Mouse (Mus musculus) midbrain, embryonic 16.5 days (tissue): ENCODE data around the gene Ate1. TPM values are rescaled to one million over a fixed set of nuclear protein-coding genes. Genes with fewer than 3 reads are reported as not detected.
"Not testable (repeated sequence)": the region's sequence is repeated elsewhere in the genome, so short reads cannot be mapped to it uniquely, and the experiment has no call there.

Experiments used
- ATAC-seq: fragments of 200-750 bp; cut with Nextera tagmentation; 2 replicates; pipeline ENCODE4 v1.8.0; 2017; ENCODE audit warnings: moderate TSS enrichment
- H3K27ac ChIP-seq: fragments of 300-500 bp; sonication (generic); 2 replicates; pipeline ENCODE4 v1.5.1; 2014; ENCODE audit warnings: mild to moderate bottlenecking, low read length, mixed read lengths
- H3K27me3 ChIP-seq: fragments of 300-500 bp; sonication (generic); 2 replicates; pipeline ENCODE4 v1.6.1; 2014; ENCODE audit warnings: low read depth, low read length, mixed read lengths; ENCODE audit not compliant: control insufficient read depth, insufficient read depth
- H3K36me3 ChIP-seq: fragments of 300-500 bp; sonication (generic); 2 replicates; pipeline ENCODE4 v1.6.1; 2014; ENCODE audit warnings: mild to moderate bottlenecking, low read length, moderate library complexity, mixed read lengths; ENCODE audit not compliant: control insufficient read depth, insufficient read depth
- H3K4me1 ChIP-seq: fragments of 300-500 bp; sonication (generic); 2 replicates; pipeline ENCODE4 v1.6.1; 2014; ENCODE audit warnings: mild to moderate bottlenecking, low read length, mixed read lengths; ENCODE audit not compliant: control insufficient read depth, insufficient read depth
- H3K4me2 ChIP-seq: fragments of 300-500 bp; sonication (generic); 2 replicates; pipeline ENCODE4 v1.6.1; 2014; ENCODE audit warnings: mild to moderate bottlenecking, low read length, mixed read lengths
- H3K4me3 ChIP-seq: fragments of 300-500 bp; sonication (generic); 2 replicates; pipeline ENCODE4 v1.5.1; 2014; ENCODE audit warnings: low read depth, mild to moderate bottlenecking, low read length, moderate library complexity, mixed read lengths
- H3K9ac ChIP-seq: fragments of 300-500 bp; sonication (generic); 2 replicates; pipeline ENCODE4 v1.6.1; 2014; ENCODE audit warnings: low read depth, low read length, mixed read lengths
- H3K9me3 ChIP-seq: fragments of 300-500 bp; sonication (generic); replicated peaks from 2 replicates; pipeline ENCODE4 v1.6.1; 2014; ENCODE audit warnings: mild to moderate bottlenecking, low read length, mixed read lengths; ENCODE audit not compliant: control insufficient read depth, poor library complexity, severe bottlenecking
- WGBS: fragments of 180-500 bp; shearing (Covaris S2); extraction: QIAGEN DNeasy Blood & Tissue Kit; methylation state at CpG from one replicate; pipeline ENCODE4 v1.1.7; 2014; 5-methylcytosine and 5-hydroxymethylcytosine counted together
- polyA plus RNA-seq: library from polyadenylated mRNA; unstranded; fragments of >200 nt; fragmentation: Nextera tagmentation; extraction: Ambion mirVana; gene quantifications from 2 replicates; pipeline ENCODE4 v1.2.1, GENCODE M21; 2015

Ate1 gene
- polyA plus RNA-seq, 1 experiment from 2014 or later = 120 TPM

DNA sequence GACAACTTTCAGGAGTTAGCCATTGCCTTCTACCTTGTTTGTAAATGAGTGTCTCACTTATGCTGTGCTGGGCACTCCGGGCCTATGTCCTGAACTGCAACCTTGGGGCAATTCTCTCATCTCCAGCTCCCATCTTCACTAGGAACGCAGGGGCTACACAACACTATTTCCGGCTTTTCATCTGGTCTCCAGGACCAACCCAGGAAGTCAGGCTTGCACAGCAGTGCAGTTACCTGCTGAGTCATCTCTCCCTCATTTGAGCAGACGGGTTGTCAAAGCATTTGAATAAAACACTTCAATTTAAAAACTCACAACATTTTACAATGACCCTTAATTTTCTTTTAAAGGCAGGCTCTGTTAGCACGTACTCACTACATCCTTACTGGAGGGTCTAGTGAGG is 9.9 kb downstream of the Ate1 start:
- no peak overlapping the region for H3K27ac ChIP-seq
- no peaks in the 10 kb centered on the region for H3K4me1 ChIP-seq
- 97% methylated on average over 5 of the region's 5 CpGs for WGBS
- no peak for ATAC-seq
- no peak overlapping the region for H3K4me3 ChIP-seq
- no peaks in the 10 kb centered on the region for H3K9me3 ChIP-seq
- no peak overlapping the region for H3K9ac ChIP-seq
- H3K4me2 ChIP-seq = no peak overlapping the region
- H3K36me3 ChIP-seq = peaks cover 13% of the 10 kb centered on the region
- no peaks in the 10 kb centered on the region for H3K27me3 ChIP-seq

DNA sequence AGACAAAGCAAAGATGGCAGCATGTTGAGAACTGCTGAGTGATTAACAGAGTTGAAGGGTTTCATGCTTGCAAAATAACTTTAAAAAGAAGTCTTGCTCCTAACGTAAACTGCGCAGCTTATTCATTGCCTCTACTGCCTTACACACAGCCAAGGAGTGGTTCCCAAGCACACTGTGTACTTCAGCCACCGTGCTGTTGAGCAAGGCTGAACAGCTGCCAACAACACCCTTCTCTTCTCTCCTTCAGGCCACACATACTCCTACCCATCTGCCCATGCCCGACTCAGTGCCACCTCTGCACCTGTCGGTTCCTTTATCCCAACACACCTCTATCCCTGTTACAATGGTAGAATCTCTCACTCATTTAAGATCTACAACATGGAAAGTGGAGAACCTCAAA is 17.2 kb downstream of the Ate1 start:
- H3K9ac ChIP-seq = no peak overlapping the region
- 93% methylated on average over 5 of the region's 5 CpGs for WGBS
- H3K9me3 ChIP-seq = no peaks in the 10 kb centered on the region
- no peaks in the 10 kb centered on the region for H3K4me1 ChIP-seq
- H3K27ac ChIP-seq = no peak overlapping the region
- no peak for ATAC-seq
- H3K27me3 ChIP-seq = no peaks in the 10 kb centered on the region
- H3K4me2 ChIP-seq = no peak overlapping the region
- H3K36me3 ChIP-seq = peaks cover 17% of the 10 kb centered on the region
- H3K4me3 ChIP-seq = no peak overlapping the region

DNA sequence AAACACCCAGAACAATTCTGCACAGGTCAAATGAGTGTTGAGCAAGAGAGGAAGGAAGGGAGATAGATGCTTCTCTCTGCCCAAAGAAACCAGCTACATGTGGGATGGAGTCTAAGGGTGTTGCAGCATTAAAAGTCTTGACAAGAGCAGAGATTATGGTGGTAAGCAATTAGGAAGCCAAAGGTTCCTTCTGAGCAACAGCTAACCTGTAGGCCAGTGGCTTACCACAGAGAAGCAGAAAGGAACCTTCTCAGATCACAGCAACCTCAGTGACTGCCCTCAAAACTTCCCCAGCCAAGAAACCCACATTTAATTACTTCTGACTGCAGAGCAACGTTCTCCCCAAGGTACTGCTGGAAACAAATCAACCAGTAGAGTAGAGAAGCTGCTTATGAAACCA is 18.7 kb downstream of the Ate1 start:
- H3K9me3 ChIP-seq = no peaks in the 10 kb centered on the region
- ATAC-seq = no peak
- no peaks in the 10 kb centered on the region for H3K4me1 ChIP-seq
- H3K9ac ChIP-seq = no peak overlapping the region
- H3K36me3 ChIP-seq = peaks cover 12% of the 10 kb centered on the region
- H3K27me3 ChIP-seq = no peaks in the 10 kb centered on the region
- no peak overlapping the region for H3K4me3 ChIP-seq
- no peak overlapping the region for H3K4me2 ChIP-seq
- H3K27ac ChIP-seq = no peak overlapping the region
- WGBS = 93% methylated on average over 1 of the region's 1 CpGs

DNA sequence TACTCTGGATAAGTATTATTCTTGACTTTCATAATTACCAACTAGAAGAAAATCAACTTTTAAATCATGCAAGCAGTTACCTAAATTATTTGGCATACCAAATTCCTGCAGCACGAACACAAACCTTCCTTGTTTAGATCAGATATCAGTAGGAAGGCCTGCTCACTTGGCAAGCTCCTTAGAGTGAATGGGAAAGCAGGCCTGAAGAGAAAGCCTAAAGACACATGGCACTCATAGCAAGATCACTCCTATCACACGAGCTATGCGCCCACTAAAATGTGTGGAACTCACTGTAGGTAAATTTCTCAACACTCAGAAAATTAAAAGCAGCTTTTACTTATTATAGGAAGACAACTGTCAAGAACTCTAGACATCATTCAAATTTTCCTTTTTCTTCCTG is 26.8 kb downstream of the Ate1 start:
- H3K27ac ChIP-seq = no peak overlapping the region

DNA sequence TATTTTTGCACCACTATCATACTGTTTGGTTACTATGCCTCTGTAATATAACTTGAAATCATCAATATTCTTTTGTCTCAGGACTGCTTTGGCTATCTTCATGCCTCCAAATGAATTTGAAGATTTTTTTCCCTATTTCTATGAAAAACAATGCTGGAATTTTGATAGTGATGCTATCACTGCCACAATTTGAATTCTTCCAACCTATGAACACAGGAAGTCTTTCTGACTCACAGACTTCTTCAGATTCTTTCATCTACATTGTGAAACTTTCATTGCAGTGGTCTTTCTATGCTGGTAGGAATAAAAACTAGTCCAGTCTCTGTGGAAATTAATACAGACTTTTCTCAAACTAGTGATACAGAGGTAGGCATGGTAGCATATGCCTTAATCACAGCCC is 28.1 kb downstream of the Ate1 start:
- no peak overlapping the region for H3K4me3 ChIP-seq
- ATAC-seq = no peak
- no peak overlapping the region for H3K4me2 ChIP-seq

More for the DNA sequence above, 26.8 kb downstream of the Ate1 start:
- H3K4me1 ChIP-seq = no peaks in the 10 kb centered on the region
- H3K9me3 ChIP-seq = no peaks in the 10 kb centered on the region
- WGBS = 88% methylated on average over 3 of the region's 3 CpGs
- H3K4me2 ChIP-seq = no peak overlapping the region
- no peak for ATAC-seq
- peaks cover 3% of the 10 kb centered on the region; the same call in 1 of the 2 replicates for H3K36me3 ChIP-seq
- no peaks in the 10 kb centered on the region for H3K27me3 ChIP-seq
- H3K4me3 ChIP-seq = no peak overlapping the region
- H3K9ac ChIP-seq = no peak overlapping the region

DNA sequence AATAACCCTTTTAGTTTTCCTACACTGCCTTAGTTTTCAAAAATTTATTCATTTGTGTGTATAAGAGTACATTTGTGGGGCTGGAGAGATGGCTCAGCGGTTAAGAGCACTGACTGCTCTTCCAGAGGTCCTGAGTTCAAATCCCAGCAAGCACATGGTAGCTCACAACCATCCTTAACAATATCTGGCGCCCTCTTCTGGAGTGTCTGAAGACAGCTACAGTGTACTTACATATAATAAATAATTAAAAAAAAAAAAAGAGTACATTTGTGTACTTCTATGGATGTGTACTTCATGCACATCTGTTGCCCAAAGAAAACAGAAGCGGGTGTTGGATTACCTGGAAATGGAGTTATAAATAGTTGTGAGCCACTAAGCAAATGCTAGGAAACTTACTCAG is 41.2 kb downstream of the Ate1 start:
- H3K4me3 ChIP-seq = not testable (repeated sequence)
- WGBS = 95% methylated on average over 3 of the region's 3 CpGs

More for the DNA sequence above, 28.1 kb downstream of the Ate1 start:
- Histone ChIP-seq H3K4me1 (no peaks in the 10 kb centered on the region), H3K9me3 (no peaks in the 10 kb centered on the region), H3K27me3 (no peaks in the 10 kb centered on the region), H3K36me3 (peaks cover 4% of the 10 kb centered on the region), H3K27ac (no peak overlapping the region), H3K9ac (no peak overlapping the region)

DNA sequence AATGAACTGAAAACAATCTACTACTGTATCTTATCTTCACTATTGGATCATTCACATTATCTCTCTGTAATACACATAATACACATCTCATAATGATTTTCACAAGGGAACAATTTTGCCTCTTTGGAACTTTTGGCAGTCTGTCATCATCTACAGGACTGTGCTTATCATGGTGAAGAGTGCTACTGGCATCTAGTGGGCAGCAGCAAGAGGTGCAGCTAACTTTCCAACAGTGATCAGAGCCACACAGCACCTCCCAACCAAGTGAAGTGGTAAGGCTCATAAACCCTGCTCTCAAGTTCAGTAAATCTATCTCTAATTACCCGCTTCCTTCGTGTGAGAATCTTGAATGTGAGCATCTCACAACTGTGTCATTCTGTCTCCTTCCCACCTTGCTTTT is 44.2 kb downstream of the Ate1 start:
- no peak overlapping the region for H3K4me2 ChIP-seq
- H3K4me1 ChIP-seq = peaks cover 8% of the 10 kb centered on the region
- H3K36me3 ChIP-seq = peaks cover 2% of the 10 kb centered on the region
- H3K9ac ChIP-seq = no peak overlapping the region
- 0 out of 2 replicates have a peak, but pooled peaks have one; percentile 60 for ATAC-seq
- H3K27ac ChIP-seq = no peak overlapping the region
- H3K27me3 ChIP-seq = no peaks in the 10 kb centered on the region
- no peak overlapping the region for H3K4me3 ChIP-seq
- 29% methylated on average over 2 of the region's 2 CpGs for WGBS
- no peaks in the 10 kb centered on the region for H3K9me3 ChIP-seq

More for the DNA sequence above, 41.2 kb downstream of the Ate1 start:
- not testable (repeated sequence) for H3K4me2 ChIP-seq, H3K27ac ChIP-seq, H3K9ac ChIP-seq, H3K36me3 ChIP-seq, H3K9me3 ChIP-seq, ATAC-seq, H3K4me1 ChIP-seq, H3K27me3 ChIP-seq

DNA sequence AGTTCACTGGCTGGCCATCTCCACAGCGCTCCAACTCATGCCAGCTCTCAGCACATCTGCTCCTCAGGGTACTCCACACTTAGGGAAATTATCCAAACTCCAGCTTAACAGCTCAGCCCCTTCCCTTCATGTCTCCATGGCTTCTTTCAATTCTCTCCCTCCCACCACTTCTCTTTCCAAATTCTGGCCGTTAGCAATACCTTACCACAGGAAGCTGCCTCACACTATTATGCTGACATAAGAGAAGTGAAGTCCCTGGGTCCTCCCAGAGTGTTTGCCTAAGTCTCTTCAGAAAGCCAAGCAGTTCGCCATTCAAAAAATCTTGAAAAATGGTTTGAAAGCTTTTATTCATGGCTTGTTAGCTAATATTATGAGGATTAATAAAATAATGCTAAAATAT is 46.3 kb downstream of the Ate1 start:
- Histone ChIP-seq H3K9ac (no peak overlapping the region), H3K9me3 (no peaks in the 10 kb centered on the region), H3K27me3 (no peaks in the 10 kb centered on the region), H3K4me1 (peaks cover 12% of the 10 kb centered on the region), H3K4me3 (no peak overlapping the region), H3K27ac (no peak overlapping the region), H3K36me3 (no peaks in the 10 kb centered on the region), H3K4me2 (no peak overlapping the region)
- ATAC-seq = no peak
- WGBS = 63% methylated on average over 3 of the region's 3 CpGs

DNA sequence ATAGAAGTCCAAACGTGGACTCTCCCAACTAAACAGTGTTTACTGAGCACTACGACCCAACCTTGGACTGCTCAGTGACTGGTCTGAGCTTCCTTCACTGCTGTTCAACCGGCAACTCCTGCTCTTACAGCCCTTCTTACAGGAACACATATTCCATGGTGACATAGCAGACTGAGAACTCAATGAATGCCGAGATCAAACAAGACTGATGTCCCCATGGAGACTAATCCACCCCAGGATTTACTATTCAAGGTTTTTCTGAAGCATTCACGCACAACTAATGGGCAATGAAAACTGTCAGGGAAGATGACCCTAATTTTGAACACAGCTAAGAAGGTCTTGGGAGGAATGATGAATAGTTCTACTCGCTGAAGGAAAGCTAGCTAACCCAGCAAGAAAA is 47.5 kb downstream of the Ate1 start:
- no peak overlapping the region for H3K4me3 ChIP-seq
- H3K9me3 ChIP-seq = no peaks in the 10 kb centered on the region
- H3K27me3 ChIP-seq = no peaks in the 10 kb centered on the region
- no peaks in the 10 kb centered on the region for H3K36me3 ChIP-seq
- H3K4me2 ChIP-seq = no peak overlapping the region
- 7% methylated on average over 6 of the region's 6 CpGs for WGBS
- no peak overlapping the region; the same call in 1 of the 2 replicates for H3K27ac ChIP-seq
- no peak overlapping the region for H3K9ac ChIP-seq
- no peak for ATAC-seq
- peaks cover 12% of the 10 kb centered on the region for H3K4me1 ChIP-seq

DNA sequence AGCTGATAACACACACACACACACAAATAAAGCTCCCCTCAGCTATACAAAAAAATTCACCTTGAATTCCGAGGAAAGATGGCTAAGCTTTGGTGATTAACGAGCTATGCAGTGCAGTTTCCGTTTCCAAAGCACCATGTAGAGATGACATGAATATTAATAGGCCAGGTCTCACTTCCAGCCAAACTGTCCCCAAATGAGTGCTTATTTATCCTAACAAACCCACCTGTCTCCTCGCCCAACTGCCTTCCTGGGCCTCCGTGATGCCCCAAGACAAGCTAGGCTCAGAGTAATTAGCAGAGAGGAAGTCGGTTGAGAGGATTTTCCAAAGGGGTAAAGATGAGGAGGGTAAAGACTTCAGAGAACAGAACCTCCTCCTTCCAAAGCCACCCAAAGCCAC is 49.1 kb downstream of the Ate1 start:
- H3K9ac ChIP-seq = no peak overlapping the region
- H3K9me3 ChIP-seq = no peaks in the 10 kb centered on the region
- H3K4me3 ChIP-seq = no peak overlapping the region
- no peaks in the 10 kb centered on the region for H3K36me3 ChIP-seq
- WGBS = 21% methylated on average over 6 of the region's 6 CpGs
- H3K27ac ChIP-seq = no peak overlapping the region
- H3K27me3 ChIP-seq = no peaks in the 10 kb centered on the region
- H3K4me2 ChIP-seq = no peak overlapping the region
- H3K4me1 ChIP-seq = peaks cover 12% of the 10 kb centered on the region
- no peak for ATAC-seq
